Mouse (Mus musculus) thymus, adult 2 months (tissue): Measurements from ENCODE around the gene Ier5l.

Source experiments
- CTCF ChIP-seq: fragments of 200-500 bp; IDR thresholded peaks from 2 replicates; pipeline ENCODE4 v1.5.1; 2012; ENCODE audit warnings: mild to moderate bottlenecking, control low read depth, low read length, moderate library complexity, borderline replicate concordance; ENCODE audit not compliant: control insufficient read depth, poor library complexity, insufficient read depth; ENCODE audit errors: extremely low read depth
- POLR2A ChIP-seq: fragments of 200-500 bp; IDR thresholded peaks from 2 replicates; pipeline ENCODE4 v1.6.1; 2012; ENCODE audit warnings: mild to moderate bottlenecking, low read length, control low read depth, moderate library complexity; ENCODE audit not compliant: control insufficient read depth, poor library complexity, insufficient read depth; ENCODE audit errors: extremely low read depth

GRCm38 (mm10) chr2:30469796-30470142, 4.2 kb downstream of the Ier5l start:
- peak; percentile 77; the same call in 1 of the 2 replicates for TF ChIP-seq CTCF
- TF ChIP-seq POLR2A: no peak
